Mouse (Mus musculus) forebrain, embryonic 16.5 days (tissue): ENCODE results near the gene Gm12394. TPM values are rescaled to one million over a fixed set of nuclear protein-coding genes. Genes with fewer than 3 reads are reported as not detected.
A peak's percentile ranks its signal among the peaks of the same experiment; 100 is the strongest.

Source experiments
- ATAC-seq: fragments of 200-750 bp; cut with Nextera tagmentation; 2 replicates; pipeline ENCODE4 v1.8.0; 2017; ENCODE audit warnings: mild to moderate bottlenecking, moderate library complexity
- H3K27ac ChIP-seq: fragments of 300-500 bp; sonication (generic); 2 replicates; pipeline ENCODE4 v1.5.1; 2014; ENCODE audit warnings: low read length, control low read depth
- H3K27me3 ChIP-seq: fragments of 300-500 bp; sonication (generic); replicated peaks from 2 replicates; pipeline ENCODE4 v1.6.1; 2014; ENCODE audit warnings: low read length; ENCODE audit not compliant: control insufficient read depth, insufficient read depth
- H3K36me3 ChIP-seq: fragments of 300-500 bp; sonication (generic); 2 replicates; pipeline ENCODE4 v1.6.1; 2014; ENCODE audit not compliant: control insufficient read depth, insufficient read depth
- H3K4me1 ChIP-seq: fragments of 300-500 bp; sonication (generic); replicated peaks from 2 replicates; pipeline ENCODE4 v1.6.1; 2014; ENCODE audit warnings: low read length; ENCODE audit not compliant: control insufficient read depth, insufficient read depth
- H3K4me2 ChIP-seq: fragments of 300-500 bp; sonication (generic); 2 replicates; pipeline ENCODE4 v1.6.1; 2014; ENCODE audit warnings: mild to moderate bottlenecking, low read length, control low read depth
- H3K4me3 ChIP-seq: fragments of 300-500 bp; sonication (generic); replicated peaks from 2 replicates; pipeline ENCODE4 v1.5.1; 2014; ENCODE audit warnings: mild to moderate bottlenecking, low read length, control low read depth
- H3K9ac ChIP-seq: fragments of 300-500 bp; sonication (generic); replicated peaks from 2 replicates; pipeline ENCODE4 v1.6.1; 2014; ENCODE audit warnings: low read depth, low read length, control low read depth
- H3K9me3 ChIP-seq: fragments of 300-500 bp; sonication (generic); 2 replicates; pipeline ENCODE4 v1.6.1; 2016; ENCODE audit warnings: low read length; ENCODE audit not compliant: control insufficient read depth
- WGBS: fragments of 180-500 bp; shearing (Covaris S2); extraction: QIAGEN DNeasy Blood & Tissue Kit; methylation state at CpG from one replicate; pipeline ENCODE4 v1.1.7; 2014; 5-methylcytosine and 5-hydroxymethylcytosine counted together
- polyA plus RNA-seq: library from polyadenylated mRNA; unstranded; fragments of >200 nt; fragmentation: Nextera tagmentation; extraction: Ambion mirVana; gene quantifications from 2 replicates; pipeline ENCODE4 v1.2.1, GENCODE M21; 2015

The Gm12394 gene
- polyA plus RNA-seq, 1 experiment from 2014 or later = 0.49 TPM

GRCm38 (mm10) chr4:42888806-42889205 lies 32.2 kb upstream of the Gm12394 start:
- Histone ChIP-seq H3K4me2 (no peak overlapping the region), H3K9ac (no peak overlapping the region), H3K4me3 (no peak overlapping the region), H3K36me3 (no peaks in the 10 kb centered on the region), H3K27me3 (no peaks in the 10 kb centered on the region), H3K27ac (no peak overlapping the region), H3K9me3 (no peaks in the 10 kb centered on the region), H3K4me1 (no peaks in the 10 kb centered on the region)
- 94% methylated on average over 6 of the region's 6 CpGs for WGBS
- no peak for ATAC-seq

GRCm38 (mm10) chr4:42886926-42887325 lies 30.4 kb upstream of the Gm12394 start:
- ATAC-seq = no peak
- H3K9ac ChIP-seq = no peak overlapping the region
- H3K4me2 ChIP-seq = no peak overlapping the region
- no peaks in the 10 kb centered on the region for H3K36me3 ChIP-seq
- no peaks in the 10 kb centered on the region for H3K4me1 ChIP-seq
- 90% methylated on average over 6 of the region's 6 CpGs for WGBS
- H3K27ac ChIP-seq = no peak overlapping the region
- H3K9me3 ChIP-seq = no peaks in the 10 kb centered on the region
- no peak overlapping the region for H3K4me3 ChIP-seq
- H3K27me3 ChIP-seq = no peaks in the 10 kb centered on the region

- H3K36me3 ChIP-seq = no peaks in the 10 kb centered on the region
- no peak overlapping the region for H3K4me3 ChIP-seq
- WGBS = 50% methylated on average over 1 of the region's 1 CpGs
- H3K27ac ChIP-seq = no peak overlapping the region
- no peak overlapping the region for H3K4me2 ChIP-seq
- H3K9ac ChIP-seq = no peak overlapping the region
- no peaks in the 10 kb centered on the region for H3K4me1 ChIP-seq
- H3K27me3 ChIP-seq = no peaks in the 10 kb centered on the region
- H3K9me3 ChIP-seq = no peaks in the 10 kb centered on the region
- no peak for ATAC-seq
Observed at GRCm38 (mm10) chr4:42880677-42880948, 24.0 kb upstream of the Gm12394 start.

- Histone ChIP-seq H3K27me3 (no peaks in the 10 kb centered on the region), H3K27ac (no peak overlapping the region), H3K4me1 (no peaks in the 10 kb centered on the region), H3K4me3 (no peak overlapping the region), H3K4me2 (no peak overlapping the region), H3K9me3 (no peaks in the 10 kb centered on the region), H3K36me3 (no peaks in the 10 kb centered on the region), H3K9ac (no peak overlapping the region)
- no peak for ATAC-seq
- WGBS = 85% methylated on average over 16 of the region's 16 CpGs
Observed at GRCm38 (mm10) chr4:42879829-42880676, 23.5 kb upstream of the Gm12394 start.

- 77% methylated on average over 2 of the region's 2 CpGs for whole genome bisulfite sequencing
- no peaks in the 10 kb centered on the region for H3K9me3 ChIP-seq
- no peaks in the 10 kb centered on the region for H3K36me3 ChIP-seq
- no peak overlapping the region for H3K9ac ChIP-seq
- H3K4me3 ChIP-seq = no peak overlapping the region
- no peak overlapping the region for H3K4me2 ChIP-seq
- no peak for ATAC-seq
- H3K4me1 ChIP-seq = no peaks in the 10 kb centered on the region
- no peak overlapping the region for H3K27ac ChIP-seq
- no peaks in the 10 kb centered on the region for H3K27me3 ChIP-seq
Observed at GRCm38 (mm10) chr4:42877657-42878056, 21.1 kb upstream of the Gm12394 start.

- H3K27ac ChIP-seq = no peak overlapping the region
- H3K4me1 ChIP-seq = no peaks in the 10 kb centered on the region
- ATAC-seq = peak; percentile 96
- no peaks in the 10 kb centered on the region for H3K36me3 ChIP-seq
- no peaks in the 10 kb centered on the region for H3K27me3 ChIP-seq
- no peak overlapping the region for H3K9ac ChIP-seq
- whole genome bisulfite sequencing = 38% methylated on average over 5 of the region's 5 CpGs
- H3K4me3 ChIP-seq = no peak overlapping the region
- no peaks in the 10 kb centered on the region for H3K9me3 ChIP-seq
- no peak overlapping the region for H3K4me2 ChIP-seq
Observed at GRCm38 (mm10) chr4:42876586-42877291, 20.2 kb upstream of the Gm12394 start.

- no peak within 1 kb of the TSS for H3K4me2 ChIP-seq
- H3K9me3 ChIP-seq = no peaks in the 10 kb centered on the region
- WGBS = 88% methylated on average over 7 of the region's 7 CpGs
- H3K9ac ChIP-seq = no peak within 1 kb of the TSS
- H3K4me3 ChIP-seq = no peak within 1 kb of the TSS
- H3K27ac ChIP-seq = no peak within 1 kb of the TSS
- no peaks in the 10 kb centered on the region for H3K27me3 ChIP-seq
- no peaks in the 10 kb centered on the region for H3K36me3 ChIP-seq
- H3K4me1 ChIP-seq = no peaks in the 10 kb centered on the region
- no peak for ATAC-seq
Observed at GRCm38 (mm10) chr4:42874134-42874533, 17.6 kb upstream of the Gm12394 start, which contains the start of gene Fam205c. TSS of gene Fam205c (minus strand) at chr4:42874234.

GRCm38 (mm10) chr4:42872746-42873435 lies 16.3 kb upstream of the Gm12394 start:
- WGBS = 88% methylated on average over 16 of the region's 16 CpGs

GRCm38 (mm10) chr4:42872151-42872550 lies 15.6 kb upstream of the Gm12394 start:
- H3K36me3 ChIP-seq = no peaks in the 10 kb centered on the region
- H3K4me1 ChIP-seq = no peaks in the 10 kb centered on the region
- no peak overlapping the region for H3K4me3 ChIP-seq
- no peaks in the 10 kb centered on the region for H3K9me3 ChIP-seq
- no peak overlapping the region for H3K27ac ChIP-seq
- H3K4me2 ChIP-seq = no peak overlapping the region
- H3K27me3 ChIP-seq = no peaks in the 10 kb centered on the region
- no peak overlapping the region for H3K9ac ChIP-seq
- no peak for ATAC-seq
- 95% methylated on average over 7 of the region's 7 CpGs for WGBS

More at GRCm38 (mm10) chr4:42872746-42873435, 16.3 kb upstream of the Gm12394 start:
- no peak overlapping the region for H3K4me2 ChIP-seq
- no peak overlapping the region for H3K9ac ChIP-seq
- no peaks in the 10 kb centered on the region for H3K4me1 ChIP-seq
- ATAC-seq = no peak
- H3K4me3 ChIP-seq = no peak overlapping the region
- no peak overlapping the region for H3K27ac ChIP-seq
- no peaks in the 10 kb centered on the region for H3K27me3 ChIP-seq
- no peaks in the 10 kb centered on the region for H3K9me3 ChIP-seq
- H3K36me3 ChIP-seq = no peaks in the 10 kb centered on the region
